Mouse (Mus musculus) brain, embryonic 14.5 days (tissue): ENCODE measurements around the gene Slc6a15.

Source experiments
- CTCF ChIP-seq: fragments of 200-500 bp; IDR thresholded peaks from 2 replicates; pipeline ENCODE4 v1.5.1; 2012; ENCODE audit warnings: inconsistent platforms, mild to moderate bottlenecking, moderate library complexity, borderline replicate concordance; ENCODE audit not compliant: insufficient read depth, insufficient read length; ENCODE audit errors: extremely low read depth
- POLR2A ChIP-seq: fragments of 200-500 bp; IDR thresholded peaks from 2 replicates; pipeline ENCODE4 v1.6.1; 2012; ENCODE audit warnings: mild to moderate bottlenecking, inconsistent platforms, borderline replicate concordance; ENCODE audit not compliant: poor library complexity, insufficient read depth, insufficient read length, severe bottlenecking; ENCODE audit errors: extremely low read depth

DNA sequence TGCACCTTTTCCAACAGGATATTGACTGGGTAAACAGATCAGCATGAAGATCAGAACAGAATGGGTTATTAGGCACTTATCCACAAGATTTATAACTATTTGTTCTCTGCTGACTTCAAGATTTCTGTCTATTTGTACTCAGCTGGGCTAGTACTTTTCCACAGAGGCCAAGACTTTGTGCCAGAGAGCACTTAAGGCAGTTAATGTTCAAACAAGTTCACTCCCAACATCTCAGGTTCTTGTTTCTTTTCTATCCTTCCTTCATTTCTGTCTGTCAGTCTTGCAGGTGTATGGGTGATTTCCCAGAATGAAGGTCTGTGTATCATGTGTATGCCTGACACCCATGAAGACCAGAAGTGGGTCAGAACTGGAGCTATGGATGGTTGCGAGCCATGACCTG lies 33.3 kb upstream of the Slc6a15 start:
- no peak for TF ChIP-seq CTCF
- no peak for TF ChIP-seq POLR2A
